Mouse (Mus musculus) olfactory bulb, adult 2 months (tissue): ENCODE measurements at regions not wholly inside any gene's neighbourhood (a gene's known extent, or its start where the extent isn't known, plus 50 kb on each side); places are given as distances from the start of the nearest gene placed in this dataset.

Source experiments
- CTCF ChIP-seq: fragments of 200-500 bp; IDR thresholded peaks from 2 replicates; pipeline ENCODE4 v1.5.1; 2012; ENCODE audit warnings: low read depth, mild to moderate bottlenecking, low read length, moderate library complexity; ENCODE audit not compliant: insufficient read depth
- POLR2A ChIP-seq: fragments of 200-500 bp; IDR thresholded peaks from 2 replicates; pipeline ENCODE4 v1.6.1; 2012; ENCODE audit warnings: mild to moderate bottlenecking, low read depth, low read length, moderate library complexity; ENCODE audit not compliant: insufficient read depth

- TF ChIP-seq POLR2A = no peak
- TF ChIP-seq CTCF = no peak
Measured at GRCm38 (mm10) chr9:98221766-98222165, 65.5 kb upstream of the Nmnat3 start.
